Mouse (Mus musculus) skeletal muscle tissue, adult 2 months (tissue): ENCODE measurements around the gene Egfr.
A peak's percentile ranks its signal among the peaks of the same experiment; 100 is the strongest.

Source experiments
- DNase-seq: peaks from one replicate; pipeline ENCODE4 v3.0.0-alpha.2; 2012; ENCODE audit warnings: low read depth, low spot score

Egfr gene

GRCm38 (mm10) chr11:16776967-16777366 lies 25.0 kb downstream of the Egfr start:
- no peak for DNase-seq

- DNase-seq = no peak
These were observed 29.6 kb downstream of the Egfr start for GRCm38 (mm10) chr11:16781604-16782003.

GRCm38 (mm10) chr11:16783926-16784659 lies 32.1 kb downstream of the Egfr start:
- no peak for DNase-seq

GRCm38 (mm10) chr11:16792638-16793585 lies 40.9 kb downstream of the Egfr start:
- no peak for DNase-seq

- peak; percentile 84 for DNase-seq
These were observed 43.0 kb downstream of the Egfr start for GRCm38 (mm10) chr11:16795012-16795411.

- no peak for DNase-seq
These were observed 43.5 kb downstream of the Egfr start for GRCm38 (mm10) chr11:16795513-16795912.

GRCm38 (mm10) chr11:16797456-16797855 lies 45.5 kb downstream of the Egfr start:
- DNase-seq = no peak

- DNase-seq = peak; percentile 78
These were observed 46.1 kb downstream of the Egfr start for GRCm38 (mm10) chr11:16798136-16798535.

- peak; percentile 87 for DNase-seq
These were observed 48.5 kb downstream of the Egfr start for GRCm38 (mm10) chr11:16800507-16800906.

GRCm38 (mm10) chr11:16802668-16803067 lies 50.7 kb downstream of the Egfr start:
- DNase-seq = no peak

- no peak for DNase-seq
These were observed 52.0 kb downstream of the Egfr start for GRCm38 (mm10) chr11:16804016-16804415.

- DNase-seq = no peak
These were observed 53.9 kb downstream of the Egfr start for GRCm38 (mm10) chr11:16805886-16806285.

GRCm38 (mm10) chr11:16809161-16809967 lies 57.4 kb downstream of the Egfr start:
- DNase-seq = no peak

GRCm38 (mm10) chr11:16810086-16810485 lies 58.1 kb downstream of the Egfr start:
- DNase-seq = no peak

- DNase-seq = no peak
These were observed 61.3 kb downstream of the Egfr start for GRCm38 (mm10) chr11:16813298-16813697.

GRCm38 (mm10) chr11:16816414-16816813 lies 64.4 kb downstream of the Egfr start:
- DNase-seq = peak; percentile 77

- no peak for DNase-seq
These were observed 65.5 kb downstream of the Egfr start for GRCm38 (mm10) chr11:16817336-16818034.

- no peak for DNase-seq
These were observed 67.4 kb downstream of the Egfr start for GRCm38 (mm10) chr11:16819424-16819823.

GRCm38 (mm10) chr11:16820138-16820537 lies 68.1 kb downstream of the Egfr start:
- no peak for DNase-seq

GRCm38 (mm10) chr11:16821668-16822254 lies 69.8 kb downstream of the Egfr start:
- peak; percentile 29 for DNase-seq
